Mouse (Mus musculus) embryonic fibroblast, embryonic 13.5 days (primary cell): Measurements from ENCODE around the gene Mecp2. TPM values are rescaled to one million over a fixed set of nuclear protein-coding genes. Genes with fewer than 3 reads are reported as not detected.
"Not testable (repeated sequence)": the region's sequence is repeated elsewhere in the genome, so short reads cannot be mapped to it uniquely, and the experiment has no call there.

Experiments used
- H3K27ac ChIP-seq: 2 replicates; pipeline ENCODE4 v1.5.1; 2012; ENCODE audit warnings: low read length, control low read depth, inconsistent platforms; ENCODE audit not compliant: insufficient read depth
- H3K4me1 ChIP-seq: 2 replicates; pipeline ENCODE4 v1.6.1; 2011; ENCODE audit warnings: low read length; ENCODE audit not compliant: control insufficient read depth, insufficient read depth
- H3K4me3 ChIP-seq: 2 replicates; pipeline ENCODE4 v1.5.1; 2011; ENCODE audit warnings: mild to moderate bottlenecking, control low read depth, low read length; ENCODE audit not compliant: insufficient read depth
- CTCF ChIP-seq: IDR thresholded peaks from 2 replicates; pipeline ENCODE4 v1.5.1; 2011; ENCODE audit warnings: mild to moderate bottlenecking, control low read depth, low read length, moderate library complexity, borderline replicate concordance; ENCODE audit not compliant: insufficient read depth
- POLR2A ChIP-seq: IDR thresholded peaks from 2 replicates; pipeline ENCODE4 v1.6.1; 2011; ENCODE audit warnings: low read depth, mild to moderate bottlenecking, control low read depth, low read length, moderate library complexity
- polyA plus RNA-seq: library from polyadenylated mRNA; stranded (reverse); fragments of >200 nt; gene quantifications from 2 replicates; pipeline ENCODE4 v1.2.4, GENCODE M21; 2011; ENCODE audit warnings: low read depth; ENCODE audit not compliant: missing spikeins, insufficient read length

Mecp2 gene
- polyA plus RNA-seq: 19.0 and 21.0 TPM in 2 replicates

- not testable (repeated sequence) for H3K4me1 ChIP-seq, H3K27ac ChIP-seq, H3K4me3 ChIP-seq
Measured at GRCm38 (mm10) chrX:74135263-74135662, at the start of gene Mecp2. Gene Mecp2, minus strand, starts transcription at chrX:74135363.

- Histone ChIP-seq H3K27ac (no peak within 1 kb of the TSS), H3K4me1 (no peaks in the 10 kb centered on the region), H3K4me3 (no peak within 1 kb of the TSS)
- TF ChIP-seq CTCF (no peak), POLR2A (no peak)
Measured at GRCm38 (mm10) chrX:74176959-74177358, 41.8 kb upstream of the Mecp2 start, which contains the start of gene Tktl1. Gene Tktl1, plus strand, starts transcription at chrX:74177259.

- H3K4me1 ChIP-seq: no peaks in the 10 kb centered on the region
Measured at GRCm38 (mm10) chrX:74167738-74168137, 32.6 kb upstream of the Mecp2 start, which contains the start of gene Tex28. Gene Tex28, minus strand, starts transcription at chrX:74167838.

GRCm38 (mm10) chrX:74127164-74127563 lies 8.0 kb downstream of the Mecp2 start, which contains the start of gene Opn1mw:
Gene Opn1mw, plus strand, starts transcription at chrX:74127464.
- Histone ChIP-seq H3K4me3 (no peak within 1 kb of the TSS), H3K27ac (no peak within 1 kb of the TSS), H3K4me1 (no peaks in the 10 kb centered on the region)
- TF ChIP-seq CTCF (no peak), POLR2A (no peak)

More at GRCm38 (mm10) chrX:74167738-74168137, 32.6 kb upstream of the Mecp2 start, which contains the start of gene Tex28:
- no peak within 1 kb of the TSS for H3K27ac ChIP-seq
- no peak within 1 kb of the TSS for H3K4me3 ChIP-seq
- TF ChIP-seq POLR2A: no peak
- no peak for TF ChIP-seq CTCF

GRCm38 (mm10) chrX:74124975-74125374 lies 10.2 kb downstream of the Mecp2 start:
- H3K27ac ChIP-seq: no peak overlapping the region
- TF ChIP-seq POLR2A: no peak
- TF ChIP-seq CTCF: no peak

GRCm38 (mm10) chrX:74115511-74115910 lies 19.7 kb downstream of the Mecp2 start:
- no peak overlapping the region for H3K27ac ChIP-seq
- H3K4me1 ChIP-seq: no peaks in the 10 kb centered on the region
- TF ChIP-seq POLR2A: no peak
- peak; percentile 13; the same call in 1 of the 2 replicates for TF ChIP-seq CTCF
- H3K4me3 ChIP-seq: no peak overlapping the region

More at GRCm38 (mm10) chrX:74124975-74125374, 10.2 kb downstream of the Mecp2 start:
- Histone ChIP-seq H3K4me1 (no peaks in the 10 kb centered on the region), H3K4me3 (no peak overlapping the region)

- TF ChIP-seq POLR2A (no peak), CTCF (no peak)
- no peak overlapping the region for H3K4me3 ChIP-seq
- no peak overlapping the region for H3K27ac ChIP-seq
- H3K4me1 ChIP-seq: no peaks in the 10 kb centered on the region
Measured at GRCm38 (mm10) chrX:74114036-74114435, 21.1 kb downstream of the Mecp2 start.

- TF ChIP-seq CTCF: no peak
- TF ChIP-seq POLR2A: no peak
- H3K4me1 ChIP-seq: no peaks in the 10 kb centered on the region
- no peak overlapping the region for H3K4me3 ChIP-seq
- no peak overlapping the region for H3K27ac ChIP-seq
Measured at GRCm38 (mm10) chrX:74108747-74109146, 26.4 kb downstream of the Mecp2 start.

- no peaks in the 10 kb centered on the region for H3K4me1 ChIP-seq
- no peak overlapping the region for H3K4me3 ChIP-seq
- no peak overlapping the region for H3K27ac ChIP-seq
- TF ChIP-seq POLR2A (no peak), CTCF (no peak)
Measured at GRCm38 (mm10) chrX:74105916-74106315, 29.2 kb downstream of the Mecp2 start.

- Histone ChIP-seq H3K27ac (no peak overlapping the region), H3K4me1 (no peaks in the 10 kb centered on the region), H3K4me3 (no peak overlapping the region)
- TF ChIP-seq POLR2A (no peak), CTCF (no peak)
Measured at GRCm38 (mm10) chrX:74103457-74104188, 31.5 kb downstream of the Mecp2 start.
